ENCODE assay signal across 12 mouse cellular contexts in genomic region chr11:109616352-109616751, GRCm38 (mm10). TPM values are rescaled to one million over a fixed set of nuclear protein-coding genes. Genes with fewer than 3 reads are reported as not detected.
DNase-seq lines count a peak whose midpoint lies in the region; ATAC-seq and TF ChIP-seq lines count a peak whose summit lies in the region.
"Had no signal": no experiment of that assay in that cellular context is flagged by ENCODE, and none has a peak within 500 bp of the region (broad histone marks: within the 10 kb centered on the region; RNA-seq: fewer than 3 reads in every experiment).

No protein-coding gene starts in this region.

- intact Hi-C loops in left cerebral cortex, postnatal 25 days (cut with DNase I) = loop anchor here (5.0 to 10.0 kb wide), 2 partner anchors 304 to 372 kb away; no protein-coding TSS in a partner anchor

- H3K27ac ChIP-seq in heart, embryonic 16.5 days (ENCODE audit: low read length) = peak overlapping the region; percentile 57
- H3K27ac ChIP-seq in liver, embryonic 14.5 days = peak overlapping the region; percentile 90
- H3K27ac ChIP-seq: midbrain, embryonic 12.5 days had no signal

- 55% methylated on average over 4 of the region's 4 CpGs for WGBS in heart, embryonic 16.5 days
- 23% methylated on average over 4 of the region's 4 CpGs for WGBS in liver, embryonic 14.5 days (ENCODE audit: insufficient replicate concordance)

- H3K4me3 ChIP-seq in heart, embryonic 16.5 days (ENCODE audit: low read length) = no peak overlapping the region
- H3K4me3 ChIP-seq in liver, embryonic 14.5 days (ENCODE audit: insufficient read depth in 1 of 2, low read depth in 2 of 2, low read length in 2 of 2) = peak overlapping the region in 1 of 2 experiments; percentile 45; a peak in 2 of 4 replicates
- H3K4me3 ChIP-seq: midbrain, embryonic 12.5 days had no signal

- no peaks in the 10 kb centered on the region for H3K27me3 ChIP-seq in heart, embryonic 16.5 days (ENCODE audit: control insufficient read depth, insufficient read depth, low read length)
- no peaks in the 10 kb centered on the region for H3K27me3 ChIP-seq in liver, embryonic 14.5 days (ENCODE audit: control insufficient read depth, insufficient read depth, low read length)

- no peaks in the 10 kb centered on the region; the same call in 1 of the 2 replicates for H3K9me3 ChIP-seq in heart, embryonic 16.5 days (replicated peaks; ENCODE audit: control insufficient read depth, low read length)
- H3K9me3 ChIP-seq in liver, embryonic 14.5 days (ENCODE audit: control insufficient read depth, low read length) = no peaks in the 10 kb centered on the region
- H3K9me3 ChIP-seq: midbrain, embryonic 12.5 days had no signal

- no peaks in the 10 kb centered on the region for H3K36me3 ChIP-seq in heart, embryonic 16.5 days (ENCODE audit: control insufficient read depth, insufficient read depth)
- no peaks in the 10 kb centered on the region for H3K36me3 ChIP-seq in liver, embryonic 14.5 days (replicated peaks; ENCODE audit: control insufficient read depth, insufficient read depth, low read depth)
- H3K36me3 ChIP-seq: midbrain, embryonic 12.5 days had no signal

- ATAC-seq in heart, embryonic 16.5 days (replicated peaks; ENCODE audit: extremely low read depth, insufficient read depth, low FRiP score) = no peak
- ATAC-seq in liver, embryonic 14.5 days (ENCODE audit: insufficient read depth) = no peak
- ATAC-seq: inflammation-experienced regulatory T-cells, adult 6 months had no signal

- H3K4me1 ChIP-seq in heart, embryonic 16.5 days (ENCODE audit: control insufficient read depth, insufficient read depth, low read length) = peaks cover 17% of the 10 kb centered on the region
- peaks cover 50 to 66% of the 10 kb centered on the region in 2 experiments for H3K4me1 ChIP-seq in liver, embryonic 14.5 days (replicated peaks; ENCODE audit: control insufficient read depth in 2 of 2, insufficient read depth in 2 of 2, low read length in 1 of 2)
- H3K4me1 ChIP-seq: midbrain, embryonic 12.5 days had no signal

- H3K4me2 ChIP-seq in heart, embryonic 16.5 days (ENCODE audit: low read depth, low read length) = no peak overlapping the region
- H3K4me2 ChIP-seq in liver, embryonic 14.5 days (ENCODE audit: low read depth) = peak overlapping the region; percentile 90
- H3K4me2 ChIP-seq: midbrain, embryonic 12.5 days had no signal

- peak; percentile 63 for TF ChIP-seq EP300 in liver, embryonic 14.5 days (IDR thresholded peaks at IDR 0.05; ENCODE audit: low read depth)

- TF ChIP-seq CTCF in liver, embryonic 14.5 days (IDR thresholded peaks at IDR 0.05; ENCODE audit: low read depth) = no peak

- DNase-seq in heart, postnatal 4 days = no peak
- DNase-seq in MN1 (ENCODE audit: low spot score) = peak; percentile 76
- DNase-seq in brain, adult 2 months (ENCODE audit: low read depth, low spot score) = peak; percentile 24
- DNase-seq in liver, embryonic 14.5 days (ENCODE audit: low read depth in 3 of 3, low spot score in 3 of 3) = peak; percentile 42 to 55 (median 45)
- DNase-seq in right cerebral cortex, postnatal 4 days = no peak
- no peak for DNase-seq in left cerebral cortex, postnatal 25 days (ENCODE audit: low spot score in 2 of 2)
- DNase-seq: cerebellum, adult 11-12 months; lung, adult 18-20 months; thymus, adult 18-20 months had no signal

- H3K9ac ChIP-seq in heart, embryonic 16.5 days (ENCODE audit: low read length) = no peak overlapping the region
- H3K9ac ChIP-seq in liver, embryonic 14.5 days (replicated peaks) = peak overlapping the region; percentile 68
- H3K9ac ChIP-seq: midbrain, embryonic 12.5 days had no signal

RNA-seq across cellular contexts. Expression of gene Wipi1, which starts 4.6 kb away (rescaled TPM):
- polyA plus RNA-seq in heart, embryonic 16.5 days (2015; fragmentation: Nextera tagmentation; extraction: Ambion mirVana) = 51.6 and 55.3 TPM in 2 replicates
- total RNA-seq in heart, postnatal 4 days (2021) = 10 to 100 TPM; 85.0 to 86.1 TPM
- polyA plus RNA-seq in liver, embryonic 14.5 days (2012; rRNA removed) = 8.3 and 11.9 TPM in 2 replicates
- polyA plus RNA-seq in liver, embryonic 14.5 days (2014; fragmentation: Nextera tagmentation; extraction: Ambion mirVana) = 9.0 and 13.4 TPM in 2 replicates
- 10 to 100 TPM; 21.3 TPM for total RNA-seq in left cerebral cortex, postnatal 25 days (2021)

RNA-seq across cellular contexts. Expression of gene Prkar1a, which starts 32.9 kb away (rescaled TPM):
- polyA plus RNA-seq in heart, embryonic 16.5 days (2015; fragmentation: Nextera tagmentation; extraction: Ambion mirVana) = 455 and 485 TPM in 2 replicates
- total RNA-seq in heart, postnatal 4 days (2021) = 100 to 1,000 TPM; 629 to 659 TPM
- polyA plus RNA-seq in liver, embryonic 14.5 days (2012; rRNA removed) = 30.1 and 43.9 TPM in 2 replicates
- 115 and 128 TPM in 2 replicates for polyA plus RNA-seq in liver, embryonic 14.5 days (2014; fragmentation: Nextera tagmentation; extraction: Ambion mirVana)
- total RNA-seq in left cerebral cortex, postnatal 25 days (2021) = 100 to 1,000 TPM; 561 to 584 TPM

Comparison
In these comparisons a context has a peak if more than half of its experiments do, and no peak if none do; other contexts are left out.
1. DNase-seq: peak in MN1 (single experiment), brain, adult 2 months (single experiment) and liver, embryonic 14.5 days (3 of 3); none in heart, postnatal 4 days (single experiment), right cerebral cortex, postnatal 4 days (single experiment) and left cerebral cortex, postnatal 25 days (0 of 2).